Comparison of ENCODE assay signal across 10 mouse cellular contexts in the genomic region with DNA sequence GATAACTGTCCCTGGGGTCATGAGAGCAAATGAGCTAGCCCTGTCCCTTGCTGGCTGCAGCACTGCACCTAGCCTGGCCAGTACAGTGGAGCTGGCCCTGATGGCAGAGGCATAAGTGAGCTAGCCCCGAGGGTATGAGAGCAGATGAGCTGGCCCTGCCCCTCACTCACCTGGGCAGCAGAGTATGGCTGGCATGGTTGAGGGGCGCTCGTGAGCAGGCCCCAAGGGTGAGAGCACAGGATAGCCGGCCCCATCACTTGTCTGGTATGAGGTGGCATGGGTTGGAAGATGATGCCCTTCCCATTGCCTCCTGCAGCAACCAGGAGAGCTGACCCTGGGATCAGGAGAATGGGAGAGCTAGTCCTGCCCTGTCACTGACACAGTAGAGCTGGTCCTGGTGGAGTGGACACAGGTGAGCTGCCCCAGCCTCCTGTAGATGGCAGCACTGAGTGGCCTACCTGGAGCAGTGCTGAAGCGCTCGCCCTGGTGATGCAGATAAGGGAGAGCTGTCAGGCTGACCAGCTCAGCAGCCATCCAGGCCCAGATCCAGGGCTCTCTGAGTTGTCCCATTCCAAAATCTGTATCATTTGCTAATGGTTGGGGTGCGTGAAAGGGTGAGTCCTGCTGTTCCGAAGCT. TPM values are rescaled to one million over a fixed set of nuclear protein-coding genes. Genes with fewer than 3 reads are reported as not detected.
DNase-seq lines count a peak whose midpoint lies in the region; ATAC-seq and TF ChIP-seq lines count a peak whose summit lies in the region.
"Had no signal": no experiment of that assay in that cellular context is flagged by ENCODE, and none has a peak within 500 bp of the region (broad histone marks: within the 10 kb centered on the region; RNA-seq: fewer than 3 reads in every experiment).

No protein-coding gene starts in this region.

- no peaks in the 10 kb centered on the region for H3K27me3 ChIP-seq in intestine, embryonic 14.5 days (replicated peaks; ENCODE audit: control insufficient read depth, insufficient read depth, low read length)
- no peaks in the 10 kb centered on the region for H3K27me3 ChIP-seq in liver, embryonic 15.5 days
- H3K27me3 ChIP-seq: neural tube, embryonic 13.5 days had no signal

- peak in 1 of 2 experiments; percentile 24 for DNase-seq in layer of hippocampus, adult 2 months (ENCODE audit: low spot score in 2 of 2)
- DNase-seq in layer of hippocampus, postnatal 36 days: no peak
- DNase-seq in R1 (ENCODE audit: low read depth, low spot score) (peak; percentile 50), MN1 (ENCODE audit: low spot score) (no peak)
- DNase-seq in cerebellum, adult 9-11 months: peak; percentile 74
- peak; percentile 72 for DNase-seq in intestine, embryonic 14.5 days (ENCODE audit: low spot score)
- peak; percentile 21 to 64 for DNase-seq in spleen, postnatal 10 days (ENCODE audit: low spot score in 2 of 2)

- peak; percentile 72 for TF ChIP-seq CTCF in layer of hippocampus, adult 2 months (conservative IDR thresholded peaks at IDR 0.05)

- H3K4me2 ChIP-seq in intestine, embryonic 14.5 days (ENCODE audit: low read length): no peak overlapping the region
- no peak overlapping the region for H3K4me2 ChIP-seq in liver, embryonic 15.5 days
- H3K4me2 ChIP-seq: neural tube, embryonic 13.5 days had no signal

- no peak overlapping the region for H3K4me3 ChIP-seq in layer of hippocampus, adult 2 months
- no peak overlapping the region for H3K4me3 ChIP-seq in intestine, embryonic 14.5 days (ENCODE audit: low read depth, low read length)
- no peak overlapping the region for H3K4me3 ChIP-seq in liver, embryonic 15.5 days (replicated peaks)
- H3K4me3 ChIP-seq: neural tube, embryonic 13.5 days had no signal

- no peak overlapping the region for H3K27ac ChIP-seq in layer of hippocampus, adult 2 months
- H3K27ac ChIP-seq in intestine, embryonic 14.5 days (ENCODE audit: low read depth): no peak overlapping the region
- H3K27ac ChIP-seq in liver, embryonic 15.5 days (replicated peaks): no peak overlapping the region
- H3K27ac ChIP-seq: neural tube, embryonic 13.5 days had no signal

- peaks cover 52% of the 10 kb centered on the region for H3K36me3 ChIP-seq in intestine, embryonic 14.5 days (ENCODE audit: control insufficient read depth, insufficient read depth, low read length)
- H3K36me3 ChIP-seq in liver, embryonic 15.5 days (replicated peaks): peaks cover 48% of the 10 kb centered on the region

- H3K9me3 ChIP-seq in intestine, embryonic 14.5 days (ENCODE audit: control insufficient read depth, low read length): no peaks in the 10 kb centered on the region
- H3K9me3 ChIP-seq in liver, embryonic 15.5 days (replicated peaks): no peaks in the 10 kb centered on the region
- H3K9me3 ChIP-seq: neural tube, embryonic 13.5 days had no signal

- peak; percentile 67 for ATAC-seq in intestine, embryonic 14.5 days (replicated peaks; ENCODE audit: low FRiP score, low TSS enrichment, low read depth)
- ATAC-seq in liver, embryonic 15.5 days (ENCODE audit: insufficient read depth): peak; percentile 45

- H3K9ac ChIP-seq in intestine, embryonic 14.5 days (ENCODE audit: low read length): no peak overlapping the region
- no peak overlapping the region for H3K9ac ChIP-seq in liver, embryonic 15.5 days
- H3K9ac ChIP-seq: neural tube, embryonic 13.5 days had no signal

- no peaks in the 10 kb centered on the region for H3K4me1 ChIP-seq in intestine, embryonic 14.5 days (replicated peaks; ENCODE audit: control insufficient read depth, insufficient read depth, low read length)
- peaks cover 25% of the 10 kb centered on the region for H3K4me1 ChIP-seq in liver, embryonic 15.5 days (replicated peaks)
- H3K4me1 ChIP-seq: neural tube, embryonic 13.5 days had no signal

- 81% methylated on average over 8 of the region's 8 CpGs for WGBS in intestine, embryonic 14.5 days
- WGBS in liver, embryonic 15.5 days (ENCODE audit: insufficient replicate concordance): 68% methylated on average over 8 of the region's 8 CpGs

RNA-seq across cellular contexts. Expression of a gene that starts 3.4 kb away (rescaled TPM):
- under 1 TPM; 0.08 to 0.15 TPM for total RNA-seq in layer of hippocampus, adult 2 months (2021)
- under 1 TPM in 1 of 2 experiments, not detected in 1; 0.25 TPM for total RNA-seq in layer of hippocampus, postnatal 36 days (2021)
- polyA plus RNA-seq in intestine, embryonic 14.5 days (2014; fragmentation: Nextera tagmentation; extraction: Ambion mirVana): 0.42 and 0.65 TPM in 2 replicates
- polyA plus RNA-seq in liver, embryonic 15.5 days (2015; fragmentation: Nextera tagmentation; extraction: Ambion mirVana): 7.7 and 8.1 TPM in 2 replicates
- polyA plus RNA-seq: frontal cortex, adult 2 months; neural tube, embryonic 13.5 days had no signal

RNA-seq across cellular contexts. Expression of a gene that starts 32.0 kb away (rescaled TPM):
- total RNA-seq in layer of hippocampus, adult 2 months (2021): 10 to 100 TPM; 51.4 to 59.6 TPM
- 10 to 100 TPM; 53.5 to 59.1 TPM for total RNA-seq in layer of hippocampus, postnatal 36 days (2021)
- 249 and 276 TPM in 2 replicates for polyA plus RNA-seq in intestine, embryonic 14.5 days (2014; fragmentation: Nextera tagmentation; extraction: Ambion mirVana)
- 77.2 and 81.6 TPM in 2 replicates for polyA plus RNA-seq in liver, embryonic 15.5 days (2015; fragmentation: Nextera tagmentation; extraction: Ambion mirVana)

RNA-seq across cellular contexts. Expression of a gene that starts 54.7 kb away (rescaled TPM):
- under 1 TPM; 0.28 to 0.37 TPM for total RNA-seq in layer of hippocampus, adult 2 months (2021)
- under 1 TPM; 0.27 to 0.40 TPM for total RNA-seq in layer of hippocampus, postnatal 36 days (2021)
- polyA plus RNA-seq in intestine, embryonic 14.5 days (2014; fragmentation: Nextera tagmentation; extraction: Ambion mirVana): 1.8 TPM in 2 replicates
- 15.6 and 18.4 TPM in 2 replicates for polyA plus RNA-seq in liver, embryonic 15.5 days (2015; fragmentation: Nextera tagmentation; extraction: Ambion mirVana)
- polyA plus RNA-seq: neural tube, embryonic 13.5 days had no signal

RNA-seq across cellular contexts. Expression of a gene that starts 55.3 kb away (rescaled TPM):
- total RNA-seq in layer of hippocampus, adult 2 months (2021): not detected
- total RNA-seq in layer of hippocampus, postnatal 36 days (2021): not detected
- polyA plus RNA-seq in intestine, embryonic 14.5 days (2014; fragmentation: Nextera tagmentation; extraction: Ambion mirVana): 0.35 and 0.47 TPM in 2 replicates
- 0.08 TPM in 2 replicates for polyA plus RNA-seq in liver, embryonic 15.5 days (2015; fragmentation: Nextera tagmentation; extraction: Ambion mirVana)

Comparison
In these comparisons a context has a peak if more than half of its experiments do, and no peak if none do; other contexts are left out.
1. DNase-seq: peak in R1 (single experiment), cerebellum, adult 9-11 months (single experiment), intestine, embryonic 14.5 days (single experiment) and spleen, postnatal 10 days (2 of 2); none in layer of hippocampus, postnatal 36 days (0 of 2) and MN1 (single experiment).